In genomic region chr17:80949895-80950294, GRCm38 (mm10) we compare ENCODE assay signal across 25 mouse cellular contexts. TPM values are rescaled to one million over a fixed set of nuclear protein-coding genes. Genes with fewer than 3 reads are reported as not detected.
"Had no signal": no experiment of that assay in that cellular context is flagged by ENCODE, and none has a peak within 500 bp of the region (broad histone marks: within the 10 kb centered on the region; RNA-seq: fewer than 3 reads in every experiment).

No protein-coding gene starts in this region.

- H3K9me3 ChIP-seq: heart, embryonic 10.5 days; heart, embryonic 12.5 days; intestine, embryonic 15.5 days; limb, embryonic 10.5 days; limb, embryonic 12.5 days; liver, embryonic 13.5 days; liver, embryonic 15.5 days had no signal

- H3K27ac ChIP-seq: gastrocnemius, adult 2 months; heart, embryonic 10.5 days; hindbrain, embryonic 14.5 days; intestine, embryonic 15.5 days; limb, embryonic 10.5 days; limb, embryonic 12.5 days; liver, embryonic 13.5 days; liver, embryonic 15.5 days had no signal

- H3K9ac ChIP-seq: heart, embryonic 12.5 days; hindbrain, embryonic 14.5 days; intestine, embryonic 15.5 days; limb, embryonic 12.5 days; liver, embryonic 13.5 days; liver, embryonic 15.5 days; liver, postnatal 0 days had no signal

- H3K4me3 ChIP-seq: gastrocnemius, adult 2 months; heart, embryonic 10.5 days; heart, embryonic 12.5 days; intestine, embryonic 15.5 days; limb, embryonic 10.5 days; limb, embryonic 12.5 days; liver, embryonic 13.5 days; liver, embryonic 15.5 days had no signal

- H3K4me2 ChIP-seq: heart, embryonic 12.5 days; hindbrain, embryonic 14.5 days; intestine, embryonic 15.5 days; limb, embryonic 12.5 days; liver, embryonic 11.5 days; liver, embryonic 13.5 days; liver, embryonic 15.5 days had no signal

- DNase-seq: gastrocnemius, adult 2 months; gastrocnemius, postnatal 10 days; gastrocnemius, postnatal 25 days; heart, adult 18-20 months; heart, postnatal 10 days; heart, postnatal 4 days; kidney, adult 18-20 months; kidney, adult 8-10 months; kidney, postnatal 10 days; kidney, postnatal 25 days; kidney, postnatal 4 days; layer of hippocampus, adult 9-11 months; liver; liver, embryonic 13.5 days; liver, postnatal 0 days had no signal

- ATAC-seq: inflammation-experienced regulatory T-cells, adult 6 months; intestine, embryonic 15.5 days; intestine, postnatal 0 days; liver, postnatal 0 days had no signal

- H3K4me1 ChIP-seq: liver, embryonic 13.5 days; liver, embryonic 15.5 days had no signal

- H3K36me3 ChIP-seq: heart, embryonic 10.5 days; heart, embryonic 12.5 days; intestine, embryonic 15.5 days; limb, embryonic 10.5 days; limb, embryonic 12.5 days; liver, embryonic 13.5 days; liver, embryonic 15.5 days had no signal

RNA-seq across cellular contexts. Expression of gene Tmem178, which starts 5.5 kb away (rescaled TPM):
- polyA plus RNA-seq: inflammation-experienced regulatory T-cells, adult 6 months had no signal
